Mouse (Mus musculus): ENCODE results near the gene Igsf9. TPM values are rescaled to one million over a fixed set of nuclear protein-coding genes. Genes with fewer than 3 reads are reported as not detected.

Igsf9 gene
- polyA plus RNA-seq, 1 experiment: 4.1 TPM

- TF ChIP-seq MYOG (IDR thresholded peaks at IDR 0.05; ENCODE audit: control insufficient read depth, extremely low read depth, insufficient read length): no peak
- TF ChIP-seq MAX (IDR thresholded peaks at IDR 0.05): no peak
- no peak for TF ChIP-seq CTCF (IDR thresholded peaks at IDR 0.05; ENCODE audit: control insufficient read depth, insufficient read depth, insufficient read length)
- no peak for TF ChIP-seq USF1 (IDR thresholded peaks at IDR 0.05; ENCODE audit: low read depth)
- no peak for TF ChIP-seq FOSL1 (IDR thresholded peaks at IDR 0.05; ENCODE audit: insufficient read depth, low read length, poor library complexity, severe bottlenecking)
- TF ChIP-seq MYOD1 (IDR thresholded peaks at IDR 0.05; ENCODE audit: control insufficient read depth, insufficient read length, low read depth): no peak
- TF ChIP-seq CEBPB (IDR thresholded peaks at IDR 0.05; ENCODE audit: low read depth): no peak
- Histone ChIP-seq H3K36me3 (ENCODE audit: control insufficient read depth, insufficient read depth) (peaks cover 51% of the 10 kb centered on the region), H3ac (ENCODE audit: control insufficient read depth, insufficient read length, low read depth) (no peak overlapping the region), H3K27me3 (ENCODE audit: control insufficient read depth, insufficient read depth, insufficient read length) (no peaks in the 10 kb centered on the region), H3K4me3 (ENCODE audit: insufficient read depth, poor library complexity, severe bottlenecking) (no peak overlapping the region), H3K79me3 (ENCODE audit: low read depth) (peaks cover 14% of the 10 kb centered on the region), H3K79me2 (ENCODE audit: control insufficient read depth, insufficient read depth) (peaks cover 25% of the 10 kb centered on the region)
Observed at GRCm38 (mm10) chr1:172509235-172509634, 27.6 kb downstream of the Igsf9 start.

DNA sequence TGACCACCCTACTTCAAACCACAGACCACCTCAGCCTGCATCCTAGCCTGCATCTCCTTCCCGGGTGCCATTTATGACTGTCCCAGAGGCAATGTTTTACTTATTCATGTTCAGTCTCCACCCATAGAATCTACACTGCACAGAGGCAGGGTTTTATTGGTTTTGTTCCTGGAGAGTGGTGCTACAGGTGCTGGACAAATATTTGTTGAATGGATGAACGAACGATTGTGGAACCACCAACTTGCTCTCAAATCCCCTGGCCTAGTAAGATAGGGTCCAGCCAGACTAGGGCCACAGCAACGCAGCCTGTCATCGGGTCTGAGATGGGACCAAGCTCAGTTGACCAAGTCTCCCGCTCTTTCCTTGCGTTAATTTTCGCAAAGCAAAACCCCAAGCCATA lies 28.4 kb downstream of the Igsf9 start:
- Histone ChIP-seq H3ac (ENCODE audit: control insufficient read depth, insufficient read length, low read depth) (no peak overlapping the region), H3K79me3 (ENCODE audit: low read depth) (peaks cover 7% of the 10 kb centered on the region), H3K79me2 (ENCODE audit: control insufficient read depth, insufficient read depth) (peaks cover 17% of the 10 kb centered on the region), H3K27me3 (ENCODE audit: control insufficient read depth, insufficient read depth, insufficient read length) (no peaks in the 10 kb centered on the region), H3K4me3 (ENCODE audit: insufficient read depth, poor library complexity, severe bottlenecking) (no peak overlapping the region), H3K36me3 (ENCODE audit: control insufficient read depth, insufficient read depth) (peaks cover 44% of the 10 kb centered on the region)
- TF ChIP-seq FOSL1 (IDR thresholded peaks at IDR 0.05; ENCODE audit: insufficient read depth, low read length, poor library complexity, severe bottlenecking) (no peak), MAX (IDR thresholded peaks at IDR 0.05) (no peak), MYOD1 (IDR thresholded peaks at IDR 0.05; ENCODE audit: control insufficient read depth, insufficient read length, low read depth) (no peak), CTCF (IDR thresholded peaks at IDR 0.05; ENCODE audit: control insufficient read depth, insufficient read depth, insufficient read length) (no peak), USF1 (IDR thresholded peaks at IDR 0.05; ENCODE audit: low read depth) (no peak)

DNA sequence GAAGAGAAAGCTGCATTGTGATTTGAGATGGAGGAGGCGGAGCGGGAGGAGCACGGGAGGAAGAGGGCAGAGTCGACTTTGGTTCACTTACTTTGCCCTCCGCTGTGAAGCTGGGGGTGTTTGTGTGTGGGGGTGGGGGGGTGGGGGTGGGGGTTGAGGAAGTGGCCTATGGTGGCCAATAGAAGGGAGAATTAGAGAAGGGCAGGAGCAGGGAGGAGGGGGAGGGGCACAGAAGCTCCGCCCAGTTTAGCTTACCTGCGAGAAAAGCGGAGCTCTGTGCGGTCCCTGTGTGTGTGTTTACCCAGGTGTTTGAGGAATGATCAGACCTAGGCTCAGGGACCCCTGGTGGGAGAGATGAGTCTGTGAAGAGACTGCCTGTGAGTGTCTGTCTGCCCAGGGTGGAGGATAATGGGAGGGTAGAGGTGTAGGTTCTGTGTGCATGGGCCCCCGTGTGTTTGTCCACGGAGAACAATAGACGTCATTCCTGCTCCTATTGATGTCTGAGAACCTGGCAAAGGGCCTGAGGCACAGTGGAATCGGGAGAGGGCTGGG lies 28.9 kb downstream of the Igsf9 start:
- no peaks in the 10 kb centered on the region for H3K27me3 ChIP-seq (ENCODE audit: control insufficient read depth, insufficient read depth, insufficient read length)
- H3K4me3 ChIP-seq (ENCODE audit: insufficient read depth, poor library complexity, severe bottlenecking): no peak overlapping the region
- H3ac ChIP-seq (ENCODE audit: control insufficient read depth, insufficient read length, low read depth): no peak overlapping the region
- peaks cover 3% of the 10 kb centered on the region for H3K79me3 ChIP-seq (ENCODE audit: low read depth)
- H3K79me2 ChIP-seq (ENCODE audit: control insufficient read depth, insufficient read depth): peaks cover 12% of the 10 kb centered on the region
- H3K36me3 ChIP-seq (ENCODE audit: control insufficient read depth, insufficient read depth): peaks cover 38% of the 10 kb centered on the region
- TF ChIP-seq CTCF (IDR thresholded peaks at IDR 0.05; ENCODE audit: control insufficient read depth, insufficient read depth, insufficient read length): no peak
- no peak for TF ChIP-seq MYOD1 (IDR thresholded peaks at IDR 0.05; ENCODE audit: control insufficient read depth, insufficient read length, low read depth)
- no peak for TF ChIP-seq FOSL1 (IDR thresholded peaks at IDR 0.05; ENCODE audit: insufficient read depth, low read length, poor library complexity, severe bottlenecking)
- no peak for TF ChIP-seq CEBPB (IDR thresholded peaks at IDR 0.05; ENCODE audit: low read depth)
- no peak for TF ChIP-seq MAX (IDR thresholded peaks at IDR 0.05)
- TF ChIP-seq MYOG (IDR thresholded peaks at IDR 0.05; ENCODE audit: control insufficient read depth, extremely low read depth, insufficient read length): no peak
- no peak for TF ChIP-seq USF1 (IDR thresholded peaks at IDR 0.05; ENCODE audit: low read depth)

- no peak overlapping the region for H3ac ChIP-seq (ENCODE audit: control insufficient read depth, insufficient read length, low read depth)
- H3K4me3 ChIP-seq (ENCODE audit: insufficient read depth, poor library complexity, severe bottlenecking): no peak overlapping the region
- TF ChIP-seq FOSL1 (IDR thresholded peaks at IDR 0.05; ENCODE audit: insufficient read depth, low read length, poor library complexity, severe bottlenecking): no peak
- TF ChIP-seq CEBPB (IDR thresholded peaks at IDR 0.05; ENCODE audit: low read depth): no peak
- no peak for TF ChIP-seq MYOG (IDR thresholded peaks at IDR 0.05; ENCODE audit: control insufficient read depth, extremely low read depth, insufficient read length)
- no peak for TF ChIP-seq CTCF (IDR thresholded peaks at IDR 0.05; ENCODE audit: control insufficient read depth, insufficient read depth, insufficient read length)
- no peak for TF ChIP-seq USF1 (IDR thresholded peaks at IDR 0.05; ENCODE audit: low read depth)
- TF ChIP-seq MAX (IDR thresholded peaks at IDR 0.05): no peak
- no peak for TF ChIP-seq MYOD1 (IDR thresholded peaks at IDR 0.05; ENCODE audit: control insufficient read depth, insufficient read length, low read depth)
- no peaks in the 10 kb centered on the region for H3K79me2 ChIP-seq (ENCODE audit: control insufficient read depth, insufficient read depth)
- no peaks in the 10 kb centered on the region for H3K79me3 ChIP-seq (ENCODE audit: low read depth)
- H3K36me3 ChIP-seq (ENCODE audit: control insufficient read depth, insufficient read depth): peaks cover 15% of the 10 kb centered on the region
- H3K27me3 ChIP-seq (ENCODE audit: control insufficient read depth, insufficient read depth, insufficient read length): no peaks in the 10 kb centered on the region
Observed at GRCm38 (mm10) chr1:172512962-172513361, 31.4 kb downstream of the Igsf9 start.

DNA sequence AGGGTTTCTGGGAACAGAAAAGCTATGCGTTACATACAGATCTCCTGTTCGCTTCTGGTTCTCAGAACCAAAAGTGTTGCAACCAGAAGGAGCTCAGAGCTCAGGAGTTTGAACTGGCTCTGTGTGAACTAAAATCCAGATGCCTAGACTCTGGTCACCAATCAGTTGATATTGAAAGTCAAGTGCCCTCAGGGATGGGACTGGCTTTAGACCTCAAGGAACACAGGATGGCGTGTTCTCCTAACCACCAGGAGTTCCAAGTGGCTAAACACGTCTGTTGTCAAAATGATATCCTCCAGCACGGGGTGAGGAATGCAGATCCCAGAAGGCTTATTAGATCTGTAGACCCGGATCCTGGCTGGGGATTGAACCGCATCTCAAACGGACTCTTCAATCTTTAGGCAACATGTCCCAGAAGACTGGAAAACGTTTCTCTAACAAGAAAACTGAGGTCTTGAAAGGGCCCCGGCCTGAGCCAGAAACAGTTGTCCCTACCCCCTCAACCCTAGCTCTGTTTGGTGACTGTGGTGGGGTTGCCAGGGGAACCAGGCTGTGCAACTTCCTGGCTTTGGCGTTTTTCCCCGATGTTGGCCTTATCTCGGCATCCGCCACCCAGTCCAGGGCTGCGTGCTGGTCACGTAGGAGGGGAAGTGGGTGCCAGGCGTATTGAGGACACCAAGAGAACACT lies 32.1 kb downstream of the Igsf9 start:
- Histone ChIP-seq H3ac (ENCODE audit: control insufficient read depth, insufficient read length, low read depth) (no peak overlapping the region), H3K4me3 (ENCODE audit: insufficient read depth, poor library complexity, severe bottlenecking) (no peak overlapping the region), H3K79me2 (ENCODE audit: control insufficient read depth, insufficient read depth) (no peaks in the 10 kb centered on the region), H3K79me3 (ENCODE audit: low read depth) (no peaks in the 10 kb centered on the region), H3K36me3 (ENCODE audit: control insufficient read depth, insufficient read depth) (peaks cover 8% of the 10 kb centered on the region), H3K27me3 (ENCODE audit: control insufficient read depth, insufficient read depth, insufficient read length) (no peaks in the 10 kb centered on the region)
- TF ChIP-seq MYOG (IDR thresholded peaks at IDR 0.05; ENCODE audit: control insufficient read depth, extremely low read depth, insufficient read length): no peak
- no peak for TF ChIP-seq CTCF (IDR thresholded peaks at IDR 0.05; ENCODE audit: control insufficient read depth, insufficient read depth, insufficient read length)
- TF ChIP-seq USF1 (IDR thresholded peaks at IDR 0.05; ENCODE audit: low read depth): no peak

DNA sequence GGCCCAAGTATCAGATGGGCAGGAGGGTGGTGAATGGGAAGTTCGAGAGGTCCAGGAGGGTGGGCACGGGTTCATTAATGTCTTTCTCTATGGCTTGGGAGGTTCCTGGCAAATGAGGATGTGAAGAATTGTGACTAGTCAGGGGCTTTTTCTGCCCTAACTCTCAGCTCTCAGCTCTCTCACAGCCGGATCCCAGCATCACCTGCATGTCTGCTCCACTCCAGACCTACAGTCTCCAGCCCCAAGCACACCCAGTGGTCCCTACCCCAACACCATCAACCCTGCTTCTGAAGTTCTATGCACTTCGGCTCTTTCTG lies 32.6 kb downstream of the Igsf9 start:
- Histone ChIP-seq H3K36me3 (ENCODE audit: control insufficient read depth, insufficient read depth) (peaks cover 3% of the 10 kb centered on the region), H3K27me3 (ENCODE audit: control insufficient read depth, insufficient read depth, insufficient read length) (no peaks in the 10 kb centered on the region), H3K79me2 (ENCODE audit: control insufficient read depth, insufficient read depth) (no peaks in the 10 kb centered on the region), H3K4me3 (ENCODE audit: insufficient read depth, poor library complexity, severe bottlenecking) (no peak overlapping the region), H3ac (ENCODE audit: control insufficient read depth, insufficient read length, low read depth) (no peak overlapping the region), H3K79me3 (ENCODE audit: low read depth) (no peaks in the 10 kb centered on the region)
- TF ChIP-seq MYOD1 (IDR thresholded peaks at IDR 0.05; ENCODE audit: control insufficient read depth, insufficient read length, low read depth) (no peak), USF1 (IDR thresholded peaks at IDR 0.05; ENCODE audit: low read depth) (no peak), CTCF (IDR thresholded peaks at IDR 0.05; ENCODE audit: control insufficient read depth, insufficient read depth, insufficient read length) (no peak), CEBPB (IDR thresholded peaks at IDR 0.05; ENCODE audit: low read depth) (no peak), MYOG (IDR thresholded peaks at IDR 0.05; ENCODE audit: control insufficient read depth, extremely low read depth, insufficient read length) (no peak), FOSL1 (IDR thresholded peaks at IDR 0.05; ENCODE audit: insufficient read depth, low read length, poor library complexity, severe bottlenecking) (no peak), MAX (IDR thresholded peaks at IDR 0.05) (no peak)

Measured in C2C12 (cell line).